Mouse (Mus musculus): ENCODE data around the gene Fbxo21. TPM values are rescaled to one million over a fixed set of nuclear protein-coding genes. Genes with fewer than 3 reads are reported as not detected.

The Fbxo21 gene
- total RNA-seq, 2 experiments from 2014 or later, result 38.2 to 44.9 TPM

Other genes with a start within 250 kb of the Fbxo21 start
- gene Nos1, start 195.7 kb upstream of the Fbxo21 start, total RNA-seq (2021), result under 1 TPM; 0.39 TPM
- gene Tesc, start 51.0 kb downstream of the Fbxo21 start, total RNA-seq (2021), result 100 to 1,000 TPM; 192 to 217 TPM
- 10 to 100 TPM; 40.3 to 43.6 TPM for gene Fbxw8, start 178.7 kb downstream of the Fbxo21 start, total RNA-seq (2021)
- gene Hrk, start 187.9 kb downstream of the Fbxo21 start, total RNA-seq (2021), result under 1 TPM; 0.56 to 0.88 TPM

Measured in heart, postnatal 25 days (tissue).